Mouse (Mus musculus): Measurements from ENCODE around the gene Opn4.

The Opn4 gene

GRCm38 (mm10) chr14:34590743-34591675 lies 8.9 kb downstream of the Opn4 start:
- peak; percentile 70 for DNase-seq

GRCm38 (mm10) chr14:34590017-34590570 lies 9.8 kb downstream of the Opn4 start:
- peak; percentile 50 for DNase-seq

- DNase-seq: no peak
Measured at GRCm38 (mm10) chr14:34589185-34589713, 10.7 kb downstream of the Opn4 start.

GRCm38 (mm10) chr14:34588498-34588897 lies 11.4 kb downstream of the Opn4 start, which contains the start of gene Ldb3:
TSS of gene Ldb3 (minus strand) at chr14:34588682.
- DNase-seq: no peak

- no peak for DNase-seq
Measured at GRCm38 (mm10) chr14:34588005-34588404, 11.9 kb downstream of the Opn4 start.

GRCm38 (mm10) chr14:34586871-34587270 lies 13.1 kb downstream of the Opn4 start:
- no peak for DNase-seq

- DNase-seq: no peak
Measured at GRCm38 (mm10) chr14:34585358-34586105, 14.4 kb downstream of the Opn4 start.

GRCm38 (mm10) chr14:34582740-34583427 lies 17.1 kb downstream of the Opn4 start:
- no peak for DNase-seq

GRCm38 (mm10) chr14:34576858-34577257 lies 23.1 kb downstream of the Opn4 start:
- DNase-seq: no peak

- no peak for DNase-seq
Measured at GRCm38 (mm10) chr14:34574068-34574467, 25.9 kb downstream of the Opn4 start.

GRCm38 (mm10) chr14:34573348-34573913 lies 26.5 kb downstream of the Opn4 start:
- DNase-seq: no peak

GRCm38 (mm10) chr14:34571610-34572387 lies 28.1 kb downstream of the Opn4 start:
- no peak for DNase-seq

- no peak for DNase-seq
Measured at GRCm38 (mm10) chr14:34570903-34571302, 29.0 kb downstream of the Opn4 start.

- DNase-seq: peak; percentile 57
Measured at GRCm38 (mm10) chr14:34570294-34570693, 29.6 kb downstream of the Opn4 start.

GRCm38 (mm10) chr14:34569534-34570194 lies 30.3 kb downstream of the Opn4 start:
- no peak for DNase-seq

- no peak for DNase-seq
Measured at GRCm38 (mm10) chr14:34568626-34569025, 31.3 kb downstream of the Opn4 start.

- no peak for DNase-seq
Measured at GRCm38 (mm10) chr14:34567697-34568096, 32.2 kb downstream of the Opn4 start.

GRCm38 (mm10) chr14:34566530-34566929 lies 33.4 kb downstream of the Opn4 start:
- DNase-seq: no peak

GRCm38 (mm10) chr14:34565711-34566110 lies 34.2 kb downstream of the Opn4 start:
- DNase-seq: no peak

GRCm38 (mm10) chr14:34564646-34565045 lies 35.3 kb downstream of the Opn4 start:
- no peak for DNase-seq

- DNase-seq: no peak
Measured at GRCm38 (mm10) chr14:34562393-34562792, 37.5 kb downstream of the Opn4 start.

Measured in layer of hippocampus, adult 9-11 months (tissue).